Mouse (Mus musculus): ENCODE data around the gene Ttll12. TPM values are rescaled to one million over a fixed set of nuclear protein-coding genes. Genes with fewer than 3 reads are reported as not detected.

The Ttll12 gene
- polyA plus RNA-seq, 1 experiment = 16.1 TPM

- 98% methylated on average over 2 of the region's 2 CpGs for WGBS
- Histone ChIP-seq H3K4me3 (replicated peaks; ENCODE audit: insufficient read depth, low read depth, low read length) (no peak overlapping the region), H3K27me3 (ENCODE audit: control insufficient read depth, insufficient read depth, low read length) (no peaks in the 10 kb centered on the region), H3K27ac (ENCODE audit: insufficient read depth, low read length) (no peak overlapping the region), H3K4me1 (ENCODE audit: control insufficient read depth, insufficient read depth, low read length) (no peaks in the 10 kb centered on the region; the same call in 1 of the 2 replicates)
- no peak for DNase-seq
- TF ChIP-seq CTCF (IDR thresholded peaks at IDR 0.05; ENCODE audit: borderline replicate concordance, insufficient read depth, low read depth, low read length) (no peak), POLR2A (IDR thresholded peaks at IDR 0.05; ENCODE audit: borderline replicate concordance, insufficient read depth, low read length) (no peak)
Measured at GRCm38 (mm10) chr15:83538855-83539254, 56.1 kb downstream of the Ttll12 start.

- TF ChIP-seq POLR2A (IDR thresholded peaks at IDR 0.05; ENCODE audit: borderline replicate concordance, insufficient read depth, low read length) = no peak
- no peak for TF ChIP-seq CTCF (IDR thresholded peaks at IDR 0.05; ENCODE audit: borderline replicate concordance, insufficient read depth, low read depth, low read length)
- Histone ChIP-seq H3K4me3 (replicated peaks; ENCODE audit: insufficient read depth, low read depth, low read length) (no peak overlapping the region), H3K4me1 (ENCODE audit: control insufficient read depth, insufficient read depth, low read length) (no peaks in the 10 kb centered on the region; the same call in 1 of the 2 replicates), H3K27me3 (ENCODE audit: control insufficient read depth, insufficient read depth, low read length) (no peaks in the 10 kb centered on the region), H3K27ac (ENCODE audit: insufficient read depth, low read length) (no peak overlapping the region)
- WGBS = 92% methylated on average over 6 of the region's 6 CpGs
- no peak for DNase-seq
Measured at GRCm38 (mm10) chr15:83535890-83536231, 59.1 kb downstream of the Ttll12 start.

GRCm38 (mm10) chr15:83534960-83535889 lies 59.7 kb downstream of the Ttll12 start:
- Histone ChIP-seq H3K27ac (ENCODE audit: insufficient read depth, low read length) (no peak overlapping the region), H3K27me3 (ENCODE audit: control insufficient read depth, insufficient read depth, low read length) (no peaks in the 10 kb centered on the region), H3K4me3 (replicated peaks; ENCODE audit: insufficient read depth, low read depth, low read length) (no peak overlapping the region), H3K4me1 (ENCODE audit: control insufficient read depth, insufficient read depth, low read length) (no peaks in the 10 kb centered on the region; the same call in 1 of the 2 replicates)
- WGBS = 72% methylated on average over 17 of the region's 17 CpGs
- DNase-seq = no peak
- TF ChIP-seq CTCF (IDR thresholded peaks at IDR 0.05; ENCODE audit: borderline replicate concordance, insufficient read depth, low read depth, low read length) = no peak
- no peak for TF ChIP-seq POLR2A (IDR thresholded peaks at IDR 0.05; ENCODE audit: borderline replicate concordance, insufficient read depth, low read length)

- no peaks in the 10 kb centered on the region; the same call in 1 of the 2 replicates for H3K27me3 ChIP-seq (ENCODE audit: control insufficient read depth, insufficient read depth, low read length)
- no peak overlapping the region for H3K27ac ChIP-seq (ENCODE audit: insufficient read depth, low read length)
- TF ChIP-seq CTCF (IDR thresholded peaks at IDR 0.05; ENCODE audit: borderline replicate concordance, insufficient read depth, low read depth, low read length) = no peak
- no peak for TF ChIP-seq POLR2A (IDR thresholded peaks at IDR 0.05; ENCODE audit: borderline replicate concordance, insufficient read depth, low read length)
- no peaks in the 10 kb centered on the region; the same call in 1 of the 2 replicates for H3K4me1 ChIP-seq (ENCODE audit: control insufficient read depth, insufficient read depth, low read length)
- WGBS = 81% methylated on average over 7 of the region's 7 CpGs
- H3K4me3 ChIP-seq (replicated peaks; ENCODE audit: insufficient read depth, low read depth, low read length) = no peak overlapping the region
- DNase-seq = no peak
Measured at GRCm38 (mm10) chr15:83532606-83533005, 62.4 kb downstream of the Ttll12 start.

GRCm38 (mm10) chr15:83531961-83532469 lies 62.9 kb downstream of the Ttll12 start:
- no peaks in the 10 kb centered on the region; the same call in 1 of the 2 replicates for H3K27me3 ChIP-seq (ENCODE audit: control insufficient read depth, insufficient read depth, low read length)
- TF ChIP-seq CTCF (IDR thresholded peaks at IDR 0.05; ENCODE audit: borderline replicate concordance, insufficient read depth, low read depth, low read length) (no peak), POLR2A (IDR thresholded peaks at IDR 0.05; ENCODE audit: borderline replicate concordance, insufficient read depth, low read length) (no peak)
- no peak for DNase-seq
- H3K4me3 ChIP-seq (replicated peaks; ENCODE audit: insufficient read depth, low read depth, low read length) = no peak overlapping the region
- no peaks in the 10 kb centered on the region; the same call in 1 of the 2 replicates for H3K4me1 ChIP-seq (ENCODE audit: control insufficient read depth, insufficient read depth, low read length)
- 74% methylated on average over 5 of the region's 5 CpGs for WGBS
- no peak overlapping the region for H3K27ac ChIP-seq (ENCODE audit: insufficient read depth, low read length)

- H3K4me3 ChIP-seq (replicated peaks; ENCODE audit: insufficient read depth, low read depth, low read length) = no peak overlapping the region
- peaks cover 2% of the 10 kb centered on the region; the same call in 1 of the 2 replicates for H3K27me3 ChIP-seq (ENCODE audit: control insufficient read depth, insufficient read depth, low read length)
- DNase-seq = no peak
- no peak overlapping the region for H3K27ac ChIP-seq (ENCODE audit: insufficient read depth, low read length)
- H3K4me1 ChIP-seq (ENCODE audit: control insufficient read depth, insufficient read depth, low read length) = no peaks in the 10 kb centered on the region; the same call in 1 of the 2 replicates
- TF ChIP-seq CTCF (IDR thresholded peaks at IDR 0.05; ENCODE audit: borderline replicate concordance, insufficient read depth, low read depth, low read length) (no peak), POLR2A (IDR thresholded peaks at IDR 0.05; ENCODE audit: borderline replicate concordance, insufficient read depth, low read length) (no peak)
- 81% methylated on average over 6 of the region's 6 CpGs for WGBS
Measured at GRCm38 (mm10) chr15:83530688-83531087, 64.3 kb downstream of the Ttll12 start.

- DNase-seq = no peak
- peaks cover 2% of the 10 kb centered on the region; the same call in 1 of the 2 replicates for H3K27me3 ChIP-seq (ENCODE audit: control insufficient read depth, insufficient read depth, low read length)
- H3K4me1 ChIP-seq (ENCODE audit: control insufficient read depth, insufficient read depth, low read length) = no peaks in the 10 kb centered on the region; the same call in 1 of the 2 replicates
- H3K4me3 ChIP-seq (replicated peaks; ENCODE audit: insufficient read depth, low read depth, low read length) = no peak overlapping the region
- WGBS = 81% methylated on average over 9 of the region's 9 CpGs
- no peak for TF ChIP-seq CTCF (IDR thresholded peaks at IDR 0.05; ENCODE audit: borderline replicate concordance, insufficient read depth, low read depth, low read length)
- no peak for TF ChIP-seq POLR2A (IDR thresholded peaks at IDR 0.05; ENCODE audit: borderline replicate concordance, insufficient read depth, low read length)
- no peak overlapping the region for H3K27ac ChIP-seq (ENCODE audit: insufficient read depth, low read length)
Measured at GRCm38 (mm10) chr15:83530233-83530632, 64.7 kb downstream of the Ttll12 start.

Measured in cerebellum, adult 2 months (tissue).